Mouse (Mus musculus): ENCODE measurements around the gene Col4a4.

DNA sequence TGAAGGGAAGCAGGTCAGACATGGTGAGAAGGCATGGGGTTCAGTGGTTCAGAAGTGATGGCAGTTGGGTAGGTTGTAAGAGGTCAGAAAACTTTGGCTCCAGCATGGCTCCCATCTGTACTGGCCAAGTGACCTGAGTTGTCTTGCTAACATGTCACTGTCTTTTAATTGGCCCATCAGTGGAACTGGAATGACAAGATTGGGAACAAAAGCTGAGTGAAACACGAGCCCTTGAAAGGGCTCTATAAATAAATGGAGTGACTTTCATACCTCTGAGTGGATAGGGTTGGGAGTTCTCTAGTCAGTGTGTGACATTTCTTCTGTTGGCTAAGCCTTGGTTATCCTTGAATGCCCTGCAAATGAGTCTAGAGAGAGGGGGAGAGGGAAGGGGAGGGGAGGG, 146.5 kb downstream of the Col4a4 start:
- no peak for TF ChIP-seq CTCF (IDR thresholded peaks at IDR 0.05; ENCODE audit: low read depth, low read length)
- no peak for TF ChIP-seq TAL1 (conservative IDR thresholded peaks at IDR 0.05; ENCODE audit: low read depth, low read length)
- TF ChIP-seq GATA1 (IDR thresholded peaks at IDR 0.05; ENCODE audit: borderline replicate concordance, low read length): no peak
- no peak for TF ChIP-seq POLR2AphosphoS5 (IDR thresholded peaks at IDR 0.05; ENCODE audit: insufficient replicate concordance, low read depth, low read length)
- TF ChIP-seq GATA2 (IDR thresholded peaks at IDR 0.05; ENCODE audit: borderline replicate concordance, low read depth, low read length): no peak

Data from G1E (cell line).